Mouse (Mus musculus) lung, adult 2 months (tissue): ENCODE results near the gene Pde4d.
A peak's percentile ranks its signal among the peaks of the same experiment; 100 is the strongest.

Experiments
- CTCF ChIP-seq: fragments of 200-500 bp; IDR thresholded peaks from 2 replicates; pipeline ENCODE4 v1.5.1; 2011; ENCODE audit warnings: mild to moderate bottlenecking, low read length, control low read depth; ENCODE audit not compliant: insufficient read depth
- POLR2A ChIP-seq: fragments of 200-500 bp; IDR thresholded peaks from 2 replicates; pipeline ENCODE4 v1.6.1; 2011; ENCODE audit warnings: low read depth, mild to moderate bottlenecking, control low read depth, low read length, borderline replicate concordance; ENCODE audit errors: extremely low read depth

DNA sequence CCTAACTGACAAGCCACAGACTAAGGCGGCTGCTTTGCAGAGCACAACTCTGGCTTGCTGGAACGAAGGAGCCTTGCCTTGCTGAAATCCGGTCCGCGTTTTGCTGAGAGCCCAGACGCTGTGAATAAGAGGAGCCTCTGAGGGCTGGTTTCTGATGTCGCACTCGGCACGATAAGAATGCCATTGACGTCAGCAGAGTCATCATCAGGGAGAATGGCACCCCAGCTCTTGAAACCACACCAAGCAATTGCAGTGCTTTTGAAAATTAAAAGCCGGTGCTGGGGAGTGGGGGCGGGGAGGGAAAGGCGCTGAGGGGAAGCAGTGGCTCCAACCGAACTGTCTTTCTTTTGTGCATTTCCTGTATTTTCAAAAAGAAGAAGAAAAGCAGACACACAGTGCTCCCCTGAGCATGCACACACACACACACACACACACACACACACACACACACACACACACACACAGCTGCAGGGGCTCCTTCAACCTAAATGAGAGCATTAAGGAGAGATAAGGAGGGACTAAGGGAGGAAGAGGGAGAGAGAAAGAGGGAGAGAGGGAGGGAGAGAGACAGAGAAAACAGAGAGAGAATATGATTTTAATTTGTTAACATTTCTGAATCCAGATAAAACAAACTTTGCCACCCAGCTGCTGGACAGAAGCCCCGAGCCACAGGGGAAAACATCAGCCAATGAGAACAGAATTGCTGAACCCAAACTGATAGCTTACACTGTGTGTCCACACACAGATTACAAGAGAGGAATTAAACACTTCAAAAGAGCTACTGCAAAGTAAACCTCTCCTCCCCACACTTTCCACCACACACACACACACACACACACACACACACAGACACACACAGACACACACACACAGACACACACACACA is 1372.9 kb downstream of the Pde4d start:
- no peak for TF ChIP-seq CTCF
- TF ChIP-seq POLR2A = 0 out of 2 replicates have a peak, but pooled peaks have one; percentile 16
